Mouse (Mus musculus) neural tube, embryonic 13.5 days (tissue): ENCODE results near the gene Ell. TPM values are rescaled to one million over a fixed set of nuclear protein-coding genes. Genes with fewer than 3 reads are reported as not detected.
A peak's percentile ranks its signal among the peaks of the same experiment; 100 is the strongest.
"Not testable (repeated sequence)": the region's sequence is repeated elsewhere in the genome, so short reads cannot be mapped to it uniquely, and the experiment has no call there.

ENCODE experiments used
- ATAC-seq: fragments of 200-750 bp; cut with Nextera tagmentation; 2 replicates; pipeline ENCODE4 v1.8.0; 2017; ENCODE audit warnings: low read depth, mild to moderate bottlenecking, moderate TSS enrichment, moderate library complexity
- H3K27ac ChIP-seq: fragments of 300-500 bp; sonication (generic); replicated peaks from 2 replicates; pipeline ENCODE4 v1.5.1; 2015; ENCODE audit warnings: moderate library complexity, mild to moderate bottlenecking, inconsistent platforms
- H3K27me3 ChIP-seq: fragments of 300-500 bp; sonication (generic); 2 replicates; pipeline ENCODE4 v1.6.1; 2015; ENCODE audit warnings: mild to moderate bottlenecking, inconsistent platforms
- H3K36me3 ChIP-seq: fragments of 300-500 bp; sonication (generic); 2 replicates; pipeline ENCODE4 v1.6.1; 2015; ENCODE audit warnings: mild to moderate bottlenecking, inconsistent platforms
- H3K4me1 ChIP-seq: fragments of 300-500 bp; sonication (generic); replicated peaks from 2 replicates; pipeline ENCODE4 v1.6.1; 2015; ENCODE audit warnings: inconsistent platforms
- H3K4me2 ChIP-seq: fragments of 300-500 bp; sonication (generic); 2 replicates; pipeline ENCODE4 v1.6.1; 2015; ENCODE audit warnings: inconsistent platforms, mild to moderate bottlenecking, moderate library complexity
- H3K4me3 ChIP-seq: fragments of 300-500 bp; sonication (generic); 2 replicates; pipeline ENCODE4 v1.5.1; 2015; ENCODE audit warnings: mild to moderate bottlenecking, inconsistent platforms
- H3K9ac ChIP-seq: fragments of 300-500 bp; sonication (generic); 2 replicates; pipeline ENCODE4 v1.6.1; 2015; ENCODE audit warnings: moderate library complexity, mild to moderate bottlenecking, inconsistent platforms
- H3K9me3 ChIP-seq: fragments of 300-500 bp; sonication (generic); 2 replicates; pipeline ENCODE4 v1.6.1; 2016; ENCODE audit warnings: inconsistent platforms
- WGBS: fragments of 180-500 bp; shearing (Covaris S2); methylation state at CpG from one replicate; pipeline ENCODE4 v1.1.7; 2015; 5-methylcytosine and 5-hydroxymethylcytosine counted together
- polyA plus RNA-seq: library from polyadenylated mRNA; unstranded; fragments of >200 nt; fragmentation: Nextera tagmentation; extraction: Ambion mirVana; gene quantifications from 2 replicates; pipeline ENCODE4 v1.2.1, GENCODE M21; 2015

Gene Ell
- polyA plus RNA-seq, 1 experiment from 2014 or later, result 16.5 TPM

- H3K9ac ChIP-seq, result no peak overlapping the region
- no peak for ATAC-seq
- peaks cover 91% of the 10 kb centered on the region for H3K36me3 ChIP-seq
These were observed 44.5 kb downstream of the Ell start for GRCm38 (mm10) chr8:70583476-70584387.

DNA sequence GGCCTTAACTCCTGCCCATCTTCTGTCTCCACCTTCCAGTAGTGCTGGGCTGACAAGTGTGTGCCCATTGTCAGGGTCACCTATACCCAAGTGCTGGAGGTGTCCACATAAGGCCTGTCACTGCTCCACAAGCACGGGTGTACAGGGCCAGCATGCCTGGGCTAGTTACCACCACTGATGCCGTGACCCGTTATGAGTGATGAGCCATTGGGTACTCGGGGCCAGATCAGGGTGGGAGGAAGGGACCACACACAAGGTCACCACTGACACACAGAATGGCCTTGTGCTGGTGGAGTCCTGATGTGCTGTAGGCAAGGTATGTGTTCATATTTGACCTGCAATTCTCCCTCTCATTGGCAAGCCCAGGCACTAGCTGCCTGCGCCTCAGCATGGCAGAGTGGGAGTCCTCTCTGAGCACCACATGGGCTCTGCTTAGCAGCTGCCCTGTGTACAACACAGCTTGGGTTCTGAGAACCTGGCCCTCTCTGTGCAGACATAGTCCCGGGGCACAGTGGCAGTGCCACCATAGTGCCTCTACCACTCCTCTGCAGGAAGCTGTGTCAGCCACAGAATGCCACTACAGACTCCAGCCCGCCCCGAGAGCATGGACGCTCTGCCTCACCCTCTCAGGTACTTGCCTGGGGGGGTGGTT, 45.5 kb downstream of the Ell start:
- Histone ChIP-seq H3K9ac (no peak overlapping the region), H3K4me3 (no peak overlapping the region), H3K27me3 (no peaks in the 10 kb centered on the region), H3K27ac (0 out of 2 replicates have a peak overlapping the region, but pooled peaks have one; percentile 13), H3K9me3 (no peaks in the 10 kb centered on the region), H3K4me1 (no peaks in the 10 kb centered on the region), H3K36me3 (peaks cover 94% of the 10 kb centered on the region), H3K4me2 (no peak overlapping the region)
- WGBS, result 90% methylated on average over 9 of the region's 9 CpGs
- peak; percentile 34; the same call in 1 of the 2 replicates for ATAC-seq

More at GRCm38 (mm10) chr8:70583476-70584387, 44.5 kb downstream of the Ell start:
- WGBS, result 90% methylated on average over 18 of the region's 18 CpGs
- no peaks in the 10 kb centered on the region for H3K4me1 ChIP-seq
- no peak overlapping the region for H3K4me2 ChIP-seq
- H3K4me3 ChIP-seq, result no peak overlapping the region
- no peaks in the 10 kb centered on the region for H3K27me3 ChIP-seq
- H3K27ac ChIP-seq, result no peak overlapping the region
- no peaks in the 10 kb centered on the region for H3K9me3 ChIP-seq

- Histone ChIP-seq H3K4me3 (no peak overlapping the region), H3K27me3 (no peaks in the 10 kb centered on the region), H3K27ac (0 out of 2 replicates have a peak overlapping the region, but pooled peaks have one; percentile 13), H3K9me3 (no peaks in the 10 kb centered on the region), H3K36me3 (peaks cover 95% of the 10 kb centered on the region), H3K4me1 (no peaks in the 10 kb centered on the region), H3K4me2 (no peak overlapping the region), H3K9ac (no peak overlapping the region)
- 41% methylated on average over 7 of the region's 7 CpGs for WGBS
- peak; percentile 46 for ATAC-seq
These were observed 46.0 kb downstream of the Ell start for GRCm38 (mm10) chr8:70585258-70585652.

DNA sequence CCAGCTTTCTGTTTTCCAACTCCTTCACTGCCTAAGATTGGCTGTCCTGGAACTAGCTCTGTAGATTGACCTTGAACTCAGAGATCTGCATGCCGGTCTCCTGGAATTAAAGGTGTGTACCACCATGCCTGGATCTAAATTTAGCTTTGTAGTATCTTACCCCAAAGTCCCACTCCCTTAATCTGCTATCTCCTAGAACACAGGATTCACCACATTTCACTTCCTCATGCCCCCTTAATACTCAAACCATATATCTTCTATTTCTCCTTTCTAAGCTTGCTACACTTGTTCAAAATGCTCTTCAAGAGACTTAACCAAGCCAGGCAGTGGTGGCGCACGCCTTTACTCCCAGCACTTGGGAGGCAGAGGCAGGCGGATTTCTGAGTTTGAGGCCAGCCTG, 48.7 kb downstream of the Ell start:
- H3K9me3 ChIP-seq, H3K4me1 ChIP-seq, H3K4me3 ChIP-seq, H3K27me3 ChIP-seq, H3K4me2 ChIP-seq, H3K9ac ChIP-seq, H3K27ac ChIP-seq, ATAC-seq: not testable (repeated sequence)
- H3K36me3 ChIP-seq, result peaks cover 89% of the 10 kb centered on the region
- 98% methylated on average over 4 of the region's 4 CpGs for WGBS

DNA sequence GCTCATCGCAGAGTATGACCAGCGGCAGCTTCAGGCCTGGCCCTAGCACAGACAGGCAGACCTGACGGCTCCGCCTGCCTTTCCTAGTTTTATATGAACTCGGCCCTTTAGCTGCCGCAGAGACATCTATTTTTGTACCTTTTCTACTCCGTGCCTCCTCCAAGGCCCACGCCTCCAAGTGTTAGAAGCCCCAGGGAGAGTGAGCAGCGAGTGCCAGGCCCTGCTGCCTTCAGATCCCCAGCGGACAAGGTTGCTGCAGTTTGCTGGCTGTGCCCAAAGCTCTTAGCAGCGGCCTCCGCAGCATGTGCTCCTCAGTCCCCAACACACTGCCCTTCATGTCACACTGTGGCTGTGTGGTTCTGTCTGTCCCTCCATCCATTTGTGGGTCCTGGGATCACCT, 52.3 kb downstream of the Ell start:
- Histone ChIP-seq H3K4me1 (peaks cover 34% of the 10 kb centered on the region), H3K27ac (no peak overlapping the region), H3K36me3 (peaks cover 66% of the 10 kb centered on the region), H3K9ac (no peak overlapping the region), H3K27me3 (peaks cover 9% of the 10 kb centered on the region), H3K4me3 (no peak overlapping the region), H3K9me3 (no peaks in the 10 kb centered on the region), H3K4me2 (no peak overlapping the region)
- WGBS, result 91% methylated on average over 12 of the region's 12 CpGs
- ATAC-seq, result no peak

- H3K9me3 ChIP-seq, result no peaks in the 10 kb centered on the region
- H3K36me3 ChIP-seq, result peaks cover 56% of the 10 kb centered on the region
- H3K27ac ChIP-seq, result peak overlapping the region; percentile 75
- H3K27me3 ChIP-seq, result peaks cover 15% of the 10 kb centered on the region
- peak overlapping the region; percentile 99 for H3K4me2 ChIP-seq
- H3K4me1 ChIP-seq, result peaks cover 50% of the 10 kb centered on the region
- peak overlapping the region; percentile 67 for H3K4me3 ChIP-seq
- peak overlapping the region; percentile 80; the same call in 1 of the 2 replicates for H3K9ac ChIP-seq
- ATAC-seq, result no peak
- WGBS, result 55% methylated on average over 8 of the region's 8 CpGs
These were observed 53.9 kb downstream of the Ell start for GRCm38 (mm10) chr8:70593173-70593572.

- Histone ChIP-seq H3K36me3 (peaks cover 47% of the 10 kb centered on the region), H3K27me3 (peaks cover 15% of the 10 kb centered on the region), H3K4me1 (peaks cover 59% of the 10 kb centered on the region), H3K9ac (peak within 1 kb of the TSS; percentile 80), H3K4me3 (peak within 1 kb of the TSS; percentile 67), H3K4me2 (peak within 1 kb of the TSS; percentile 99), H3K27ac (peak within 1 kb of the TSS; percentile 75), H3K9me3 (no peaks in the 10 kb centered on the region)
- WGBS, result under 1% methylated on average over 40 of the region's 40 CpGs
- peak; percentile 81 for ATAC-seq
These were observed 54.8 kb downstream of the Ell start, which contains the start of gene Isyna1 for GRCm38 (mm10) chr8:70593961-70594609. Isyna1 (plus strand) TSS chr8:70594373.

DNA sequence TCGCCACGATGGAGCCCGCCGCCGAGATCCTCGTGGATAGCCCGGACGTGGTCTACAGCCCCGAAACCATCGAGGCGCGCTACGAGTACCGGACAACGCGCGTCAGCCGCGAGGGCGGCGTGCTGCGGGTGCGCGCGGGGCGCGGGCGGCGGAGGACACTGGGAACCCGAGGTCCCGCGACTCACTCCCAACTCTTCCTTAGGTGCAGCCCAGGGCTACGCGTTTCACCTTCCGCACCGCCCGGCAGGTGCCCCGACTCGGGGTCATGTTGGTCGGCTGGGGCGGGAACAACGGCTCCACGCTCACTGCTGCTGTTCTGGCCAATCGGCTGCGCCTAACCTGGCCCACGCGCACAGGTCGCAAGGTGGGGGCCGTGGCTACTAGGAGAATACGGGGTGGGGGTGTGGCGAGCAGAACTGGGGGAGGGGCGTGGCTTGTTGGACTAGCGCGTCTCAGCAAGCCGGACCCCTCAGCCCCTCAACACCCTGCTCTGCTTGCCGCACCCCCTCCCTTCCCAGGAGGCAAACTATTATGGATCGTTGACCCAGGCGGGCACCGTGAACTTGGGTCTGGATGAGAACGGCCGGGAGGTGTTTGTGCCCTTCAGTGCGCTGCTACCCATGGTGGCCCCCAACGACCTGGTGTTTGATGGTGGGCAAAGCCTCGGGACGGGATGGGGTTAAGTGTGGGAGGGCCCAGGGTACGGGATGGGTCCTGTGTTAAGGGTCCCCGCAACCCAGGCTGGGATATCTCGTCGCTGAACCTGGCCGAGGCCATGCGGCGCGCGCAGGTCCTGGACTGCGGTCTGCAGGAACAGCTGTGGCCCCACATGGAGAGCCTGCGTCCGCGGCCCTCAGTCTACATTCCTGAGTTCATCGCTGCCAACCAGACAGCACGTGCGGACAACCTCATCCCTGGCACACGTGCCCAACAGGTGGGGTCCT, 55.6 kb downstream of the Ell start:
- 10% methylated on average over 82 of the region's 82 CpGs for WGBS
- Histone ChIP-seq H3K9ac (peak overlapping the region; percentile 80), H3K9me3 (no peaks in the 10 kb centered on the region), H3K36me3 (peaks cover 39% of the 10 kb centered on the region), H3K4me1 (peaks cover 67% of the 10 kb centered on the region), H3K4me2 (peak overlapping the region; percentile 99), H3K27me3 (peaks cover 15% of the 10 kb centered on the region), H3K27ac (peak overlapping the region; percentile 75), H3K4me3 (peak overlapping the region; percentile 67)
- ATAC-seq, result peak; percentile 15

- Histone ChIP-seq H3K4me3 (0 out of 2 replicates have a peak overlapping the region, but pooled peaks have one; percentile 0), H3K9ac (no peak overlapping the region), H3K27me3 (peaks cover 15% of the 10 kb centered on the region), H3K4me1 (peaks cover 76% of the 10 kb centered on the region), H3K27ac (no peak overlapping the region), H3K4me2 (peak overlapping the region; percentile 99; the same call in 1 of the 2 replicates), H3K9me3 (no peaks in the 10 kb centered on the region), H3K36me3 (peaks cover 30% of the 10 kb centered on the region)
- no peak for ATAC-seq
- WGBS, result 95% methylated on average over 12 of the region's 12 CpGs
These were observed 56.6 kb downstream of the Ell start for GRCm38 (mm10) chr8:70595811-70596210.

DNA sequence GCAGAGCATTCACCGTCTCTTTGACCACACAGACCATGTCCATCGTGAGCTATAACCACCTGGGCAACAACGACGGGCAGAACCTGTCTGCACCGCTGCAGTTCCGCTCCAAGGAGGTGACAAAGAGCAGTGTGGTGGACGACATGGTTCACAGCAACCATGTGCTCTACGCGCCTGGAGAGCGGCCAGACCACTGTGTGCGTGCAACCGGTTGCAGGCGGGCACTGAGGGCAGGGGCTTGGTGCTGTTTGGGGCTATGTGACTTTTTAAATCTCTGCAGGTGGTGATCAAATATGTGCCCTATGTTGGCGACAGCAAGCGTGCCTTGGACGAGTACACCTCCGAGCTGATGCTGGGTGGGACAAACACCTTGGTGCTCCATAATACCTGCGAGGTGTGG, 57.0 kb downstream of the Ell start:
- 92% methylated on average over 18 of the region's 18 CpGs for WGBS
- H3K4me2 ChIP-seq, result no peak overlapping the region; the same call in 1 of the 2 replicates

More for the DNA sequence above, 57.0 kb downstream of the Ell start:
- Histone ChIP-seq H3K9me3 (no peaks in the 10 kb centered on the region), H3K4me3 (0 out of 2 replicates have a peak overlapping the region, but pooled peaks have one; percentile 0), H3K36me3 (peaks cover 27% of the 10 kb centered on the region), H3K27ac (no peak overlapping the region), H3K4me1 (peaks cover 80% of the 10 kb centered on the region), H3K27me3 (peaks cover 15% of the 10 kb centered on the region), H3K9ac (no peak overlapping the region)
- ATAC-seq, result no peak
